Mouse (Mus musculus) erythroblast, embryonic 14.5 days (primary cell): ENCODE measurements around the gene Zfp36l1. TPM values are rescaled to one million over a fixed set of nuclear protein-coding genes. Genes with fewer than 3 reads are reported as not detected.
A peak's percentile ranks its signal among the peaks of the same experiment; 100 is the strongest.

Experiments
- H3K27me3 ChIP-seq: 2 replicates; pipeline ENCODE4 v1.6.1; 2012; ENCODE audit warnings: inconsistent platforms; ENCODE audit not compliant: control insufficient read depth
- H3K36me3 ChIP-seq: 2 replicates; pipeline ENCODE4 v1.6.1; 2012; ENCODE audit warnings: mild to moderate bottlenecking, inconsistent platforms; ENCODE audit not compliant: control insufficient read depth
- H3K4me1 ChIP-seq: 2 replicates; pipeline ENCODE4 v1.6.1; 2012; ENCODE audit warnings: inconsistent platforms; ENCODE audit not compliant: control insufficient read depth
- H3K4me3 ChIP-seq: replicated peaks from 2 replicates; pipeline ENCODE3; 2012; ENCODE audit warnings: moderate library complexity, mild to moderate bottlenecking, inconsistent platforms
- H3K9me3 ChIP-seq: 2 replicates; pipeline ENCODE4 v1.6.1; 2012; ENCODE audit warnings: low read length, inconsistent platforms, mixed read lengths; ENCODE audit not compliant: control insufficient read depth
- GATA1 ChIP-seq: IDR thresholded peaks from 2 replicates; pipeline ENCODE4 v1.6.1; 2012; ENCODE audit warnings: low read length, inconsistent platforms, mixed read lengths
- TAL1 ChIP-seq: IDR thresholded peaks from 3 replicates; pipeline ENCODE4 v1.6.1; 2012; ENCODE audit warnings: low read length, inconsistent platforms, mixed read lengths
- polyA plus RNA-seq: library from polyadenylated mRNA; stranded (reverse); fragments of >175 nt; gene quantifications from 2 replicates; pipeline ENCODE4 v1.2.3, GENCODE M21; 2012

Gene Zfp36l1
- polyA plus RNA-seq, 1 experiment: 9.0 TPM

- no peaks in the 10 kb centered on the region for H3K27me3 ChIP-seq
- H3K4me1 ChIP-seq: peaks cover 27% of the 10 kb centered on the region
- H3K9me3 ChIP-seq: no peaks in the 10 kb centered on the region
- TF ChIP-seq GATA1: no peak
- TF ChIP-seq TAL1: no peak
- H3K4me3 ChIP-seq: no peak overlapping the region
- peaks cover 19% of the 10 kb centered on the region for H3K36me3 ChIP-seq
These were observed 8.6 kb upstream of the Zfp36l1 start for GRCm38 (mm10) chr12:80121438-80121837.

GRCm38 (mm10) chr12:80118588-80118987 lies 5.8 kb upstream of the Zfp36l1 start:
- Histone ChIP-seq H3K4me3 (no peak overlapping the region), H3K4me1 (peaks cover 49% of the 10 kb centered on the region), H3K9me3 (no peaks in the 10 kb centered on the region), H3K27me3 (no peaks in the 10 kb centered on the region), H3K36me3 (peaks cover 13% of the 10 kb centered on the region)
- TF ChIP-seq TAL1: no peak
- no peak for TF ChIP-seq GATA1

- peaks cover 9% of the 10 kb centered on the region for H3K36me3 ChIP-seq
- no peaks in the 10 kb centered on the region for H3K9me3 ChIP-seq
- peak overlapping the region; percentile 85 for H3K4me3 ChIP-seq
- H3K27me3 ChIP-seq: no peaks in the 10 kb centered on the region
- peaks cover 62% of the 10 kb centered on the region for H3K4me1 ChIP-seq
- TF ChIP-seq TAL1 (no peak), GATA1 (no peak)
These were observed 3.6 kb upstream of the Zfp36l1 start for GRCm38 (mm10) chr12:80116206-80117112.

GRCm38 (mm10) chr12:80115863-80116194 lies 3.0 kb upstream of the Zfp36l1 start:
- Histone ChIP-seq H3K4me1 (peaks cover 68% of the 10 kb centered on the region), H3K36me3 (peaks cover 11% of the 10 kb centered on the region), H3K9me3 (no peaks in the 10 kb centered on the region), H3K4me3 (peak overlapping the region; percentile 85), H3K27me3 (no peaks in the 10 kb centered on the region)
- no peak for TF ChIP-seq TAL1
- TF ChIP-seq GATA1: no peak

- Histone ChIP-seq H3K4me3 (peak overlapping the region; percentile 85), H3K27me3 (no peaks in the 10 kb centered on the region), H3K9me3 (no peaks in the 10 kb centered on the region), H3K4me1 (peaks cover 73% of the 10 kb centered on the region), H3K36me3 (peaks cover 9% of the 10 kb centered on the region)
- TF ChIP-seq TAL1 (no peak), GATA1 (no peak)
These were observed 2.5 kb upstream of the Zfp36l1 start for GRCm38 (mm10) chr12:80115142-80115862.

GRCm38 (mm10) chr12:80114892-80115141 lies 2.0 kb upstream of the Zfp36l1 start:
- TF ChIP-seq GATA1 (no peak), TAL1 (no peak)
- Histone ChIP-seq H3K36me3 (peaks cover 13% of the 10 kb centered on the region), H3K27me3 (no peaks in the 10 kb centered on the region), H3K4me3 (peak overlapping the region; percentile 85), H3K4me1 (peaks cover 78% of the 10 kb centered on the region), H3K9me3 (no peaks in the 10 kb centered on the region)

GRCm38 (mm10) chr12:80114031-80114891 lies 1.4 kb upstream of the Zfp36l1 start:
- peaks cover 83% of the 10 kb centered on the region for H3K4me1 ChIP-seq
- H3K4me3 ChIP-seq: peak overlapping the region; percentile 85
- no peaks in the 10 kb centered on the region for H3K9me3 ChIP-seq
- TF ChIP-seq GATA1: no peak
- no peak for TF ChIP-seq TAL1
- peaks cover 18% of the 10 kb centered on the region for H3K36me3 ChIP-seq
- no peaks in the 10 kb centered on the region for H3K27me3 ChIP-seq

- peak overlapping the region; percentile 85 for H3K4me3 ChIP-seq
- H3K4me1 ChIP-seq: peaks cover 85% of the 10 kb centered on the region
- H3K27me3 ChIP-seq: no peaks in the 10 kb centered on the region
- H3K9me3 ChIP-seq: no peaks in the 10 kb centered on the region
- TF ChIP-seq TAL1: no peak
- TF ChIP-seq GATA1: no peak
- H3K36me3 ChIP-seq: peaks cover 23% of the 10 kb centered on the region
These were observed 791 bp upstream of the Zfp36l1 start for GRCm38 (mm10) chr12:80113586-80114021.

GRCm38 (mm10) chr12:80112071-80112660 lies 647 bp downstream of the Zfp36l1 start:
- TF ChIP-seq TAL1 (no peak), GATA1 (no peak)
- H3K9me3 ChIP-seq: no peaks in the 10 kb centered on the region
- no peaks in the 10 kb centered on the region for H3K27me3 ChIP-seq
- H3K36me3 ChIP-seq: peaks cover 25% of the 10 kb centered on the region
- peaks cover 76% of the 10 kb centered on the region for H3K4me1 ChIP-seq
- H3K4me3 ChIP-seq: peak overlapping the region; percentile 85
